Mouse (Mus musculus) bone marrow, adult 2 months (tissue): Measurements from ENCODE around the gene Dnal1. TPM values are rescaled to one million over a fixed set of nuclear protein-coding genes. Genes with fewer than 3 reads are reported as not detected.

Source experiments
- H3K27ac ChIP-seq: fragments of 200-500 bp; 2 replicates; pipeline ENCODE4 v1.5.1; 2012; ENCODE audit warnings: low read depth, mild to moderate bottlenecking, control low read depth, inconsistent platforms, low read length; ENCODE audit not compliant: control insufficient read depth, poor library complexity, insufficient read depth
- H3K4me1 ChIP-seq: fragments of 200-500 bp; 2 replicates; pipeline ENCODE4 v1.6.1; 2011; ENCODE audit warnings: low read length; ENCODE audit not compliant: control insufficient read depth, insufficient read depth
- H3K4me3 ChIP-seq: fragments of 200-500 bp; replicated peaks from 2 replicates; pipeline ENCODE3; 2011; ENCODE audit warnings: mild to moderate bottlenecking, low read depth, low read length, control low read depth; ENCODE audit not compliant: control insufficient read depth
- CTCF ChIP-seq: fragments of 200-500 bp; IDR thresholded peaks from 2 replicates; pipeline ENCODE4 v1.5.1; 2011; ENCODE audit warnings: low read length, control low read depth; ENCODE audit not compliant: control insufficient read depth, insufficient read depth
- POLR2A ChIP-seq: fragments of 200-500 bp; IDR thresholded peaks from 2 replicates; pipeline ENCODE4 v1.6.1; 2011; ENCODE audit warnings: low read depth, mild to moderate bottlenecking, control low read depth, low read length, borderline replicate concordance; ENCODE audit not compliant: control insufficient read depth
- WGBS: fragments of 180-500 bp; shearing (Covaris S2); methylation state at CpG from one replicate; pipeline ENCODE4 v1.1.7; 2018; 5-methylcytosine and 5-hydroxymethylcytosine counted together
- polyA plus RNA-seq: library from polyadenylated mRNA; stranded (reverse); fragments of >200 nt; gene quantifications from 2 replicates; pipeline ENCODE4 v1.2.4, GENCODE M21; 2011; ENCODE audit warnings: low replicate concordance; ENCODE audit not compliant: missing spikeins, insufficient read depth, insufficient read length

The Dnal1 gene
- polyA plus RNA-seq, 1 experiment, result 0.60 TPM

DNA sequence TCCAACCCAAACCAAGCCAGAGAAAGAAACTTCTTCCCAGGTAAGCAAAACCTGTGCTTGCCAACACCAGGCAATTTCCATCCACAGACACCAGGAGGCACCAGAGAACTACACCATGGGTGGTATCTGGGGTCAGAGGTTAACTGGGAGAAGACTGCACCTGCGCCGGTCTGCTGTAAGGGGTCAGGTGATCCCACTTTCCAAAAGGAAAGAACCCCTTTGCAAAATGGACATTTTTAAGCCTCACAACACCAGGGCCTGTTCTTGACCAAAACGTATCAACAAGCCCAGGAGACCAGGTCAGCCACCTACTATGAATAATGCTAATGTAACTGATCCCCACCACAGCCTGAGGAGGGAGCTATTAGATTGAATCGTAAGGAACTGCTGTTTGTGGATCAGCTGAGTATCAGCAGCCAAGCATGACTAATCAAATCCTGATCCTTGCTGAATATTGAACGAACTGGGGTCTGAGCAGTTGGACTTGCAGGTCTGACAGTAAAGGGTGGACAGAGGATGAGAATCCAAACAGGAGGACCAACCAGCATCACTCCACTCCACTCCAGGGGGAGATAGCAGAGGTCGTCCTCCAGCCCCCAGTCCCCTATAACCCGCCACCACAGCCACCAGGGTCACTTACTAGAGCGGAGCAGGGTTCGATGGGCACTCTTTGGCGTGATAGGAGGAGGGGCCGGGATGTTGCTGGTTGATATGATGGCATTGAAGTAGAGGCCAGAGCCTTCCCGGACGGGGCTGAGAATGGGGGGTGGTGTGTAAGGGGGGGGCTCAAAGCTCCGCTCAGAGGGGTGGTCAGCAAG, 47.7 kb downstream of the Dnal1 start:
- 83% methylated on average over 14 of the region's 14 CpGs for WGBS
- no peak overlapping the region for H3K4me3 ChIP-seq
- no peaks in the 10 kb centered on the region for H3K4me1 ChIP-seq
- no peak overlapping the region for H3K27ac ChIP-seq
- TF ChIP-seq POLR2A (no peak), CTCF (peak; percentile 77)

- no peak overlapping the region for H3K27ac ChIP-seq
- H3K4me1 ChIP-seq, result no peaks in the 10 kb centered on the region
- 42% methylated on average over 9 of the region's 9 CpGs for WGBS
- H3K4me3 ChIP-seq, result no peak overlapping the region
- peak; percentile 96 for TF ChIP-seq CTCF
- no peak for TF ChIP-seq POLR2A
Observed at GRCm38 (mm10) chr12:84163133-84163532, 49.0 kb downstream of the Dnal1 start.

- Histone ChIP-seq H3K4me3 (no peak overlapping the region), H3K4me1 (no peaks in the 10 kb centered on the region; the same call in 1 of the 2 replicates), H3K27ac (no peak overlapping the region)
- TF ChIP-seq POLR2A (no peak), CTCF (no peak)
- 89% methylated on average over 11 of the region's 11 CpGs for WGBS
Observed at GRCm38 (mm10) chr12:84163586-84164110, 49.5 kb downstream of the Dnal1 start.

DNA sequence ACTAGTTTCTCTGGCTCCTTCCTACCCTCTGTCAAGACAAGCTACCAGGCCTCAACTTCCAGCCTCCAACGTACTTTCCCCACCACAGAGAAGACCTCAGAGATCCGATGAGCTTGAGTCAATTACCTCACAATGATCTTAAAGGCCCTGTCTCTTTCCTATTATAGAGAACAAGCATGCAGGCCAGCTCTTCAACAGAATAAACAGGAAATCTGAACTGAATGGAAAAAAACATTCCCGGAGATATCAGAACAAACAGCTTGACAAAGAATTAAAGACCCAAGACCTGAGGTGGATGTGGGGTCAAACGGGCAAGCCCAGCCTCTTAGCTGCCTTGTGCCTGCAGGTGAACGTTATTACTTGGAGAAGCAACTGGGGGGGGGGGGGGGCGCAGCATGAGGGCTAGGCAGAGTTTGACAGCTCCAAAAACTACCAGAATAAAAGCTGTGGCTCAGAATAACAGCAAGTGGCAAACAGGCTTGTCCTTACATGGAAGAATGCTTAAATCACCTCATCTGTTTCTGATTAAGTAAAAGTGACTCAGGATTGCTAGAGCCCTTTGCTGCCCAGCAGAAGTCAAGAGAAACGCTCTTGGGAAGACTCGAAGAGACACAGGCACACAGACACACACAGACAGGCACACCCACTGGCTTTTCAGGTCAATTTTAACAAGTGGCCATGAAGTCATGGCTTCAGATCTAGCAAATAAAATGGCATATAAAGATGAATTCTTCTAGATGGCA, 51.6 kb downstream of the Dnal1 start:
- Histone ChIP-seq H3K27ac (no peak overlapping the region), H3K4me3 (no peak overlapping the region), H3K4me1 (no peaks in the 10 kb centered on the region; the same call in 1 of the 2 replicates)
- TF ChIP-seq CTCF (no peak), POLR2A (no peak)
- 60% methylated on average over 8 of the region's 8 CpGs for WGBS

GRCm38 (mm10) chr12:84170610-84171009, 56.4 kb downstream of the Dnal1 start:
- WGBS, result 82% methylated on average over 10 of the region's 10 CpGs
- Histone ChIP-seq H3K4me3 (no peak overlapping the region), H3K27ac (no peak overlapping the region), H3K4me1 (peaks cover 16% of the 10 kb centered on the region)
- TF ChIP-seq CTCF (no peak), POLR2A (no peak)

- 51% methylated on average over 3 of the region's 3 CpGs for WGBS
- no peak for TF ChIP-seq POLR2A
- no peak for TF ChIP-seq CTCF
- peaks cover 21% of the 10 kb centered on the region for H3K4me1 ChIP-seq
- peak overlapping the region; percentile 18; the same call in 1 of the 2 replicates for H3K27ac ChIP-seq
- H3K4me3 ChIP-seq, result no peak overlapping the region
Observed at GRCm38 (mm10) chr12:84172216-84172615, 58.0 kb downstream of the Dnal1 start.

DNA sequence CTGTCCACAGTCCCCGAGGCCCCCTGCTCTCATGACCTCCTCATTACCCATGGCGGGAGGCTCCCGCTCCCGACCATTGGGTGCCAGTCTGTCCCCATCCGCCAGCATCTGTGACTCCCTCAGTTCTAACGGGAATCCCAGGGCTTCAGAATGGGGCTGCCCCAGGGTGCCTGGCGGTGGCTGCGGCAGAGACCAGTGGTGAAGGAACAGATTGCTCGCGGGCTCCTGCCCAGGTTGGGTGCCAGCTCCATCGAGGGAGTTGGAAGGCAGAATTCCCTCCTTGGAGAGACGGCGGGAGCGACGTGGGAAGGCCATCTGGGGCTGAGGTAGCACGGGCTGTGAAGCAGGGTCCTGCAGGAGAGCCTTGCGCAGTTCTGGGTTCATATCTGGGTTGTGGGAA, 58.7 kb downstream of the Dnal1 start:
- Histone ChIP-seq H3K27ac (peak overlapping the region; percentile 18; the same call in 1 of the 2 replicates), H3K4me1 (peaks cover 21% of the 10 kb centered on the region), H3K4me3 (no peak overlapping the region)
- TF ChIP-seq POLR2A (no peak), CTCF (no peak)
- 91% methylated on average over 17 of the region's 17 CpGs for WGBS

GRCm38 (mm10) chr12:84173309-84173915, 59.2 kb downstream of the Dnal1 start:
- TF ChIP-seq CTCF, result no peak
- TF ChIP-seq POLR2A, result no peak
- 80% methylated on average over 13 of the region's 13 CpGs for WGBS
- H3K27ac ChIP-seq, result peak overlapping the region; percentile 88
- no peak overlapping the region for H3K4me3 ChIP-seq
- H3K4me1 ChIP-seq, result peaks cover 23% of the 10 kb centered on the region
